In genomic region chr16:93078909-93079308, GRCm38 (mm10) we compare ENCODE assay signal across 10 mouse cellular contexts.
DNase-seq lines count a peak whose midpoint lies in the region; ATAC-seq and TF ChIP-seq lines count a peak whose summit lies in the region.
"Had no signal": no experiment of that assay in that cellular context is flagged by ENCODE, and none has a peak within 500 bp of the region (broad histone marks: within the 10 kb centered on the region; RNA-seq: fewer than 3 reads in every experiment).

No protein-coding gene starts in this region.

- peaks cover 16% of the 10 kb centered on the region for H3K27me3 ChIP-seq in heart, embryonic 15.5 days
- peaks cover 66% of the 10 kb centered on the region for H3K27me3 ChIP-seq in heart, embryonic 10.5 days (ENCODE audit: insufficient read depth, poor library complexity, severe bottlenecking)
- H3K27me3 ChIP-seq in midbrain, embryonic 13.5 days: no peaks in the 10 kb centered on the region
- H3K27me3 ChIP-seq in midbrain, embryonic 10.5 days (ENCODE audit: low read depth, poor library complexity, severe bottlenecking): peaks cover 4% of the 10 kb centered on the region; the same call in 1 of the 2 replicates
- no peaks in the 10 kb centered on the region for H3K27me3 ChIP-seq in hindbrain, postnatal 0 days (ENCODE audit: insufficient read depth, low read length)
- no peaks in the 10 kb centered on the region for H3K27me3 ChIP-seq in stomach, embryonic 16.5 days (ENCODE audit: control insufficient read depth, insufficient read depth, low read length)

- no peak overlapping the region for H3K27ac ChIP-seq in heart, embryonic 15.5 days
- H3K27ac ChIP-seq in heart, embryonic 10.5 days: no peak overlapping the region
- no peak overlapping the region for H3K27ac ChIP-seq in midbrain, embryonic 13.5 days
- no peak overlapping the region for H3K27ac ChIP-seq in midbrain, embryonic 10.5 days (replicated peaks)
- no peak overlapping the region for H3K27ac ChIP-seq in hindbrain, postnatal 0 days
- no peak overlapping the region; the same call in 1 of the 2 replicates for H3K27ac ChIP-seq in stomach, embryonic 16.5 days (ENCODE audit: low read length)

- WGBS in heart, embryonic 15.5 days: 71% methylated on average over 3 of the region's 3 CpGs
- 71% methylated on average over 3 of the region's 3 CpGs for WGBS in heart, embryonic 10.5 days
- 79% methylated on average over 3 of the region's 3 CpGs for WGBS in midbrain, embryonic 13.5 days
- 77% methylated on average over 3 of the region's 3 CpGs for WGBS in midbrain, embryonic 10.5 days
- 74% methylated on average over 3 of the region's 3 CpGs for WGBS in hindbrain, postnatal 0 days
- WGBS in stomach, embryonic 16.5 days: 61% methylated on average over 3 of the region's 3 CpGs

- no peak for ATAC-seq in heart, embryonic 15.5 days (replicated peaks; ENCODE audit: insufficient number of reproducible peaks, insufficient read depth, low FRiP score, low read depth)
- no peak for ATAC-seq in midbrain, embryonic 13.5 days
- no peak for ATAC-seq in hindbrain, postnatal 0 days
- ATAC-seq in stomach, embryonic 16.5 days (ENCODE audit: insufficient read depth, low FRiP score): no peak

- H3K36me3 ChIP-seq in heart, embryonic 15.5 days: no peaks in the 10 kb centered on the region
- no peaks in the 10 kb centered on the region for H3K36me3 ChIP-seq in heart, embryonic 10.5 days
- no peaks in the 10 kb centered on the region for H3K36me3 ChIP-seq in midbrain, embryonic 13.5 days
- H3K36me3 ChIP-seq in midbrain, embryonic 10.5 days: no peaks in the 10 kb centered on the region
- no peaks in the 10 kb centered on the region for H3K36me3 ChIP-seq in hindbrain, postnatal 0 days (ENCODE audit: insufficient read depth, low read length)
- H3K36me3 ChIP-seq in stomach, embryonic 16.5 days (ENCODE audit: control insufficient read depth, insufficient read depth, low read length): no peaks in the 10 kb centered on the region

- no peak overlapping the region for H3K9ac ChIP-seq in heart, embryonic 15.5 days
- no peak overlapping the region for H3K9ac ChIP-seq in midbrain, embryonic 13.5 days (replicated peaks)
- H3K9ac ChIP-seq in hindbrain, postnatal 0 days (replicated peaks; ENCODE audit: low read length): no peak overlapping the region
- H3K9ac ChIP-seq in stomach, embryonic 16.5 days (ENCODE audit: low read length): no peak overlapping the region

- TF ChIP-seq CTCF in hindbrain, postnatal 0 days (IDR thresholded peaks at IDR 0.05; ENCODE audit: low read depth): no peak

- H3K9me3 ChIP-seq in heart, embryonic 15.5 days (replicated peaks): no peaks in the 10 kb centered on the region
- H3K9me3 ChIP-seq in heart, embryonic 10.5 days: no peaks in the 10 kb centered on the region
- H3K9me3 ChIP-seq in midbrain, embryonic 13.5 days: no peaks in the 10 kb centered on the region
- H3K9me3 ChIP-seq in midbrain, embryonic 10.5 days (replicated peaks): no peaks in the 10 kb centered on the region
- H3K9me3 ChIP-seq in hindbrain, postnatal 0 days (ENCODE audit: low read length): no peaks in the 10 kb centered on the region
- no peaks in the 10 kb centered on the region for H3K9me3 ChIP-seq in stomach, embryonic 16.5 days (replicated peaks; ENCODE audit: control insufficient read depth, low read length)

- no peak for DNase-seq in heart, embryonic 10.5 days (ENCODE audit: low spot score)
- no peak for DNase-seq in midbrain, embryonic 10.5 days (ENCODE audit: low spot score)
- DNase-seq in hindbrain, postnatal 0 days (ENCODE audit: low spot score): no peak
- DNase-seq in urinary bladder, postnatal 4 days (ENCODE audit: low spot score in 2 of 2): no peak
- no peak for DNase-seq in gastrocnemius, adult 18-20 months (ENCODE audit: low spot score)
- DNase-seq: cerebellum, adult 18-20 months had no signal

- 0 out of 2 replicates have a peak overlapping the region, but pooled peaks have one; percentile 32 for H3K4me2 ChIP-seq in heart, embryonic 15.5 days
- peak overlapping the region; percentile 45; the same call in 1 of the 2 replicates for H3K4me2 ChIP-seq in midbrain, embryonic 13.5 days (replicated peaks)
- peak overlapping the region; percentile 39; the same call in 1 of the 2 replicates for H3K4me2 ChIP-seq in hindbrain, postnatal 0 days (ENCODE audit: low read depth, low read length)
- H3K4me2 ChIP-seq in stomach, embryonic 16.5 days (ENCODE audit: low read depth, low read length): peak overlapping the region; percentile 49

- peaks cover 6% of the 10 kb centered on the region for H3K4me1 ChIP-seq in heart, embryonic 15.5 days (replicated peaks)
- H3K4me1 ChIP-seq in heart, embryonic 10.5 days: no peaks in the 10 kb centered on the region
- H3K4me1 ChIP-seq in midbrain, embryonic 13.5 days (replicated peaks): peaks cover 10% of the 10 kb centered on the region
- H3K4me1 ChIP-seq in midbrain, embryonic 10.5 days: peaks cover 10% of the 10 kb centered on the region
- no peaks in the 10 kb centered on the region for H3K4me1 ChIP-seq in hindbrain, postnatal 0 days (ENCODE audit: insufficient read depth, low read length)
- peaks cover 6% of the 10 kb centered on the region; the same call in 1 of the 2 replicates for H3K4me1 ChIP-seq in stomach, embryonic 16.5 days (ENCODE audit: control insufficient read depth, insufficient read depth, low read length)

- H3K4me3 ChIP-seq in heart, embryonic 15.5 days: no peak overlapping the region
- H3K4me3 ChIP-seq in heart, embryonic 10.5 days: no peak overlapping the region
- no peak overlapping the region for H3K4me3 ChIP-seq in midbrain, embryonic 13.5 days (replicated peaks)
- no peak overlapping the region for H3K4me3 ChIP-seq in midbrain, embryonic 10.5 days
- no peak overlapping the region for H3K4me3 ChIP-seq in hindbrain, postnatal 0 days (ENCODE audit: low read length)
- H3K4me3 ChIP-seq in stomach, embryonic 16.5 days (replicated peaks; ENCODE audit: low read length): no peak overlapping the region
- H3K4me3 ChIP-seq: myocyte had no signal
